Mouse (Mus musculus): Measurements from ENCODE around the gene Frs2. TPM values are rescaled to one million over a fixed set of nuclear protein-coding genes. Genes with fewer than 3 reads are reported as not detected.

Frs2 gene
- polyA plus RNA-seq (2012; rRNA removed): 19.8 and 21.1 TPM in 2 replicates

- no peaks in the 10 kb centered on the region for H3K27me3 ChIP-seq (ENCODE audit: control insufficient read depth, insufficient read depth, low read length)
- peak within 1 kb of the TSS; percentile 53; the same call in 1 of the 2 replicates for H3K27ac ChIP-seq (ENCODE audit: control insufficient read depth, insufficient read depth, low read length)
- H3K36me3 ChIP-seq (ENCODE audit: control insufficient read depth, insufficient read depth, low read length): no peaks in the 10 kb centered on the region
- peaks cover 16% of the 10 kb centered on the region for H3K4me1 ChIP-seq (replicated peaks; ENCODE audit: control insufficient read depth, insufficient read depth, low read length)
- H3K4me3 ChIP-seq (ENCODE audit: control insufficient read depth, insufficient read depth, low read length): peak within 1 kb of the TSS; percentile 93
- DNase-seq: peak; percentile 98
- TF ChIP-seq CTCF (IDR thresholded peaks at IDR 0.05; ENCODE audit: borderline replicate concordance, control insufficient read depth, extremely low read depth, insufficient read depth, low read length, poor library complexity) (peak; percentile 52; the same call in 1 of the 2 replicates), POLR2A (IDR thresholded peaks at IDR 0.05; ENCODE audit: control insufficient read depth, extremely low read depth, insufficient read depth, low read length, poor library complexity) (peak; percentile 87)
- under 1% methylated on average over 56 of the region's 57 CpGs for WGBS
These were observed at the start of gene Frs2 for GRCm38 (mm10) chr10:117148361-117149003. Gene Frs2 (minus strand): TSS chr10:117148534.

DNA sequence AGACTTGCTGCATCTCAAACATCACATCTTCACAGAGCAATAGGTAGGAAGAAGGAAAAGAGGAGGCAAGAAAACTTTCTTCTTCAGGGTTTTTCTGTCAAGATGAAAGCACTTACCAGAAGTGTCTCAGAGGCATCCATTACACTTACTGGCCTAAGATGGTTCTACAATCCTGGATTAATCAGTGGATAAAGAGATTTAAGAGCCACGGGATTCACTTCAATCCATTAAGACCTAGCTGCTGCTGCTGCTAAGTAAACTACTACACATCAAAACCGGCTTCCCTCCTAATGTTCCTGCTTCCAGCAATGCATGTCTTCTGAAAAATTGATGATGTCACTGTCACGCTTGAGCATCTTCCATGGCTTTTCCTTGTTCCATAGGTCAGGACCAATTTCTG is 48.4 kb upstream of the Frs2 start:
- no peaks in the 10 kb centered on the region for H3K4me1 ChIP-seq (replicated peaks; ENCODE audit: control insufficient read depth, insufficient read depth, low read length)
- no peak overlapping the region for H3K4me3 ChIP-seq (ENCODE audit: control insufficient read depth, insufficient read depth, low read length)
- no peaks in the 10 kb centered on the region for H3K27me3 ChIP-seq (ENCODE audit: control insufficient read depth, insufficient read depth, low read length)
- TF ChIP-seq CTCF (IDR thresholded peaks at IDR 0.05; ENCODE audit: borderline replicate concordance, control insufficient read depth, extremely low read depth, insufficient read depth, low read length, poor library complexity) (no peak), POLR2A (IDR thresholded peaks at IDR 0.05; ENCODE audit: control insufficient read depth, extremely low read depth, insufficient read depth, low read length, poor library complexity) (no peak)
- DNase-seq: no peak
- 94% methylated on average over 3 of the region's 3 CpGs for whole genome bisulfite sequencing
- H3K36me3 ChIP-seq (ENCODE audit: control insufficient read depth, insufficient read depth, low read length): no peaks in the 10 kb centered on the region
- H3K27ac ChIP-seq (ENCODE audit: control insufficient read depth, insufficient read depth, low read length): no peak overlapping the region

- Histone ChIP-seq H3K4me3 (ENCODE audit: control insufficient read depth, insufficient read depth, low read length) (no peak overlapping the region), H3K27ac (ENCODE audit: control insufficient read depth, insufficient read depth, low read length) (peak overlapping the region; percentile 34; the same call in 1 of the 2 replicates), H3K36me3 (ENCODE audit: control insufficient read depth, insufficient read depth, low read length) (no peaks in the 10 kb centered on the region), H3K4me1 (replicated peaks; ENCODE audit: control insufficient read depth, insufficient read depth, low read length) (no peaks in the 10 kb centered on the region), H3K27me3 (ENCODE audit: control insufficient read depth, insufficient read depth, low read length) (no peaks in the 10 kb centered on the region)
- TF ChIP-seq POLR2A (IDR thresholded peaks at IDR 0.05; ENCODE audit: control insufficient read depth, extremely low read depth, insufficient read depth, low read length, poor library complexity): no peak
- no peak for TF ChIP-seq CTCF (IDR thresholded peaks at IDR 0.05; ENCODE audit: borderline replicate concordance, control insufficient read depth, extremely low read depth, insufficient read depth, low read length, poor library complexity)
- no peak for DNase-seq
- WGBS: 98% methylated on average over 4 of the region's 4 CpGs
These were observed 47.4 kb upstream of the Frs2 start for GRCm38 (mm10) chr10:117195748-117196147.

DNA sequence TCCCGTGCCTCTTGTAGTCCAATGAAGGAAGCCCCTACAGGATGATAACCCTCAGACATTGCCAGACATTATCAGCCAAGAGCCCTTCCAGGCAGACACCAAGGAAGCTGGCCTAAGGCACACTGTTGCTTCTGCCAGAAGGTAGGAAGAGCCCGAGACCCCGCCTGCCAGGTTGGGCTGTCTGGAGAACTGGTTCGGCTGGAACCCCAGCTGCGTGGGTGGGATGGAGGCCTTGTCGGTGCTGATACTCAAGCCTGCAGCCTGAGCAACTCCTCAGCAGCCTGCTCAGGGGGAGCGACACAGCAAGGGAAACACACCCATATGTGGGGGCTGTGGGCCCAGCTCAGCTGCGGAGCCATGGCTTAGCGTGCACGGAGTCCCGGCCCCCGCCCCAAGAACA is 46.7 kb upstream of the Frs2 start:
- WGBS: 93% methylated on average over 12 of the region's 12 CpGs
- no peaks in the 10 kb centered on the region for H3K27me3 ChIP-seq (ENCODE audit: control insufficient read depth, insufficient read depth, low read length)
- no peak overlapping the region for H3K4me3 ChIP-seq (ENCODE audit: control insufficient read depth, insufficient read depth, low read length)
- no peak for DNase-seq
- TF ChIP-seq POLR2A (IDR thresholded peaks at IDR 0.05; ENCODE audit: control insufficient read depth, extremely low read depth, insufficient read depth, low read length, poor library complexity) (no peak), CTCF (IDR thresholded peaks at IDR 0.05; ENCODE audit: borderline replicate concordance, control insufficient read depth, extremely low read depth, insufficient read depth, low read length, poor library complexity) (no peak)
- no peaks in the 10 kb centered on the region for H3K36me3 ChIP-seq (ENCODE audit: control insufficient read depth, insufficient read depth, low read length)
- H3K27ac ChIP-seq (ENCODE audit: control insufficient read depth, insufficient read depth, low read length): no peak overlapping the region
- no peaks in the 10 kb centered on the region for H3K4me1 ChIP-seq (replicated peaks; ENCODE audit: control insufficient read depth, insufficient read depth, low read length)

- no peaks in the 10 kb centered on the region for H3K36me3 ChIP-seq (ENCODE audit: control insufficient read depth, insufficient read depth, low read length)
- no peaks in the 10 kb centered on the region for H3K27me3 ChIP-seq (ENCODE audit: control insufficient read depth, insufficient read depth, low read length)
- H3K4me1 ChIP-seq (replicated peaks; ENCODE audit: control insufficient read depth, insufficient read depth, low read length): no peaks in the 10 kb centered on the region
- WGBS: 95% methylated on average over 5 of the region's 5 CpGs
- DNase-seq: no peak
- TF ChIP-seq CTCF (IDR thresholded peaks at IDR 0.05; ENCODE audit: borderline replicate concordance, control insufficient read depth, extremely low read depth, insufficient read depth, low read length, poor library complexity): no peak
- no peak for TF ChIP-seq POLR2A (IDR thresholded peaks at IDR 0.05; ENCODE audit: control insufficient read depth, extremely low read depth, insufficient read depth, low read length, poor library complexity)
- H3K4me3 ChIP-seq (ENCODE audit: control insufficient read depth, insufficient read depth, low read length): no peak overlapping the region
- H3K27ac ChIP-seq (ENCODE audit: control insufficient read depth, insufficient read depth, low read length): no peak overlapping the region
These were observed 45.0 kb upstream of the Frs2 start for GRCm38 (mm10) chr10:117193364-117193763.

GRCm38 (mm10) chr10:117185399-117186089 is 37.2 kb upstream of the Frs2 start:
- Histone ChIP-seq H3K36me3 (ENCODE audit: control insufficient read depth, insufficient read depth, low read length) (no peaks in the 10 kb centered on the region), H3K27ac (ENCODE audit: control insufficient read depth, insufficient read depth, low read length) (no peak overlapping the region)
- WGBS: 89% methylated on average over 9 of the region's 9 CpGs

More at GRCm38 (mm10) chr10:117185399-117186089, 37.2 kb upstream of the Frs2 start:
- Histone ChIP-seq H3K4me1 (replicated peaks; ENCODE audit: control insufficient read depth, insufficient read depth, low read length) (no peaks in the 10 kb centered on the region), H3K4me3 (ENCODE audit: control insufficient read depth, insufficient read depth, low read length) (no peak overlapping the region), H3K27me3 (ENCODE audit: control insufficient read depth, insufficient read depth, low read length) (no peaks in the 10 kb centered on the region)
- DNase-seq: no peak
- TF ChIP-seq CTCF (IDR thresholded peaks at IDR 0.05; ENCODE audit: borderline replicate concordance, control insufficient read depth, extremely low read depth, insufficient read depth, low read length, poor library complexity): no peak
- TF ChIP-seq POLR2A (IDR thresholded peaks at IDR 0.05; ENCODE audit: control insufficient read depth, extremely low read depth, insufficient read depth, low read length, poor library complexity): no peak
